Mouse (Mus musculus) brain, adult 2 months (tissue): ENCODE results near the gene Nr2e1.

ENCODE experiments used
- DNase-seq: peaks from one replicate; pipeline ENCODE4 v3.0.0; 2011; ENCODE audit warnings: low read depth, low spot score

The Nr2e1 gene

GRCm38 (mm10) chr10:42587961-42588750, 4.7 kb upstream of the Nr2e1 start:
- no peak for DNase-seq

DNA sequence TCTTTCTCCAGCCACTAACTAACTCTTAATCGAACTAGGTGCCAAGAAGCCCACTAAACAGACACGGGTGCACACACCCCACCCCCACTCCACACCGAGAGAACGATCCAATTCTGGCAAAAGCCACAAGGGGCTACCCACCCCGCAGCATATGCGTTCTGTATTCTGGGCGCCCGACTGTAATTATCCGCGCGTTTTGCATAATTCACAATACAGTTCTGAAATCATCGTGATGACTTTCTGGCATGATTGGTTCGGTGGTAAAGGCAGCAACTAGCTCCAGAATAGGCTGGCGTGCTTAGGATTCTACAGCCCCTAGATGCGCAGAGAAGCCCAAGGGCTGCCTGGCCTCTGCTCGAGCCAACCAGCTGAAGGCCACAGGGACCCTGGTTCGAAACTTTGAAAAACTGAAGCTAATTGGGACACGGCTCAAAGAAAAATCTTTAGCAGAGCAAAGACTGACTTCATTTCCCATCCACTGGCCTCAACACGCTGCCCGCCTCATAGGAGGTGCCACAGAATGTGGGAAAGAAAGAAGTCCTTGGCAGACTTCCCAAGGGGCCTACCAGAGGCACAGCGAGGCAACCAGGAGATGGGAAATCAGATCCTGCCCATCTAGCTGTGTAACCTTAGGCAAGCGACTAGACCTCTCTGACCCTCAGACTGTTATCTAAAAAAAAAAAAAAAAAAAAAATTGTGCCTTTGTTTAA, 2.3 kb upstream of the Nr2e1 start:
- DNase-seq, result no peak

GRCm38 (mm10) chr10:42585156-42585555, 1.7 kb upstream of the Nr2e1 start:
- no peak for DNase-seq

- DNase-seq, result no peak
Measured at GRCm38 (mm10) chr10:42584436-42584983, 1.1 kb upstream of the Nr2e1 start.

DNA sequence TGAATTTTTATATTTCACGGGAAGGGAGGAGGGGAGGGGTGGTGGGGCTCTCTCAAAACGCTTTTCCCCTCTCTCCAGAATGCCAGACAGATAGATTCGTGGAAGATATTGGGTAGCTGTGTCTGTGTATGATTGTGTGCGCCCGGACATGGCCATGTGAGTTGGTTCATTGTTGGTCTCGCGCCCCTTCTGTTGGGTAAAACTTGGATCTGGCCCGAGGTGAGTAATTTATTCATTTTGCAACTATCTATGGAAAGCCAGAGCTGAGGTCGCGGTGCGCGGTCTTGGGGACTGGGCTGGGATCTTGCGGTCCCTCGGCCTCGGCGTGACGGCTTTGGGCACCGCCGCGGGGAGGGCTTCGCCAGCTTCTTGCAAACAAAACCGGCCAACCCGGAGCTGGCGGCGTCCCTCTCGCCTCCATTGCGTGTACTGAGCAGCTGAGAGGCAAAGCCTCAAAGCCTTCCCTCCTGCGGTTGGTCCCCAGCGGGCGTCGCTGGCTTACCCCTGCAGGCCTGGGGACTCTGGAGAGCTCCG, 537 bp upstream of the Nr2e1 start:
- peak; percentile 11 for DNase-seq

GRCm38 (mm10) chr10:42582566-42583110, 794 bp downstream of the Nr2e1 start:
- DNase-seq, result no peak

GRCm38 (mm10) chr10:42581694-42582565, 1.5 kb downstream of the Nr2e1 start:
- peak; percentile 13 for DNase-seq

DNA sequence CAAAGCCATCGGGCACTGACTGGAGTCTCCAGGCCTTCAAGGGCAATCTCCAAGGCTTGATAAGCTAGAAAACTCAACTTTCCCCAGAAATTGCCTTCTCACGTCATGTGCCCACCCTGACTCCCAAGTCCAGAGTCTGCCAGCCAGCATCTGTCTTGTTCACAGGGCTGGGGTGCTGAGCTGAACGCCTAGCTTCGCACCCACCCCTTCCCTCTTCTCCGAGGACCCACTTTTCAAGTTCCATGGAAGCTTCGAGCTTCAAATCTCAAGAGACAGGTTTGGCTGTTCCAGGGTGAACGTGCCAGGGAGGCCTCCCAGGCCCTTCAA, 2.5 kb downstream of the Nr2e1 start:
- DNase-seq, result no peak

GRCm38 (mm10) chr10:42580131-42580950, 3.1 kb downstream of the Nr2e1 start:
- DNase-seq, result no peak

- no peak for DNase-seq
Measured at GRCm38 (mm10) chr10:42579475-42580130, 3.8 kb downstream of the Nr2e1 start.

DNA sequence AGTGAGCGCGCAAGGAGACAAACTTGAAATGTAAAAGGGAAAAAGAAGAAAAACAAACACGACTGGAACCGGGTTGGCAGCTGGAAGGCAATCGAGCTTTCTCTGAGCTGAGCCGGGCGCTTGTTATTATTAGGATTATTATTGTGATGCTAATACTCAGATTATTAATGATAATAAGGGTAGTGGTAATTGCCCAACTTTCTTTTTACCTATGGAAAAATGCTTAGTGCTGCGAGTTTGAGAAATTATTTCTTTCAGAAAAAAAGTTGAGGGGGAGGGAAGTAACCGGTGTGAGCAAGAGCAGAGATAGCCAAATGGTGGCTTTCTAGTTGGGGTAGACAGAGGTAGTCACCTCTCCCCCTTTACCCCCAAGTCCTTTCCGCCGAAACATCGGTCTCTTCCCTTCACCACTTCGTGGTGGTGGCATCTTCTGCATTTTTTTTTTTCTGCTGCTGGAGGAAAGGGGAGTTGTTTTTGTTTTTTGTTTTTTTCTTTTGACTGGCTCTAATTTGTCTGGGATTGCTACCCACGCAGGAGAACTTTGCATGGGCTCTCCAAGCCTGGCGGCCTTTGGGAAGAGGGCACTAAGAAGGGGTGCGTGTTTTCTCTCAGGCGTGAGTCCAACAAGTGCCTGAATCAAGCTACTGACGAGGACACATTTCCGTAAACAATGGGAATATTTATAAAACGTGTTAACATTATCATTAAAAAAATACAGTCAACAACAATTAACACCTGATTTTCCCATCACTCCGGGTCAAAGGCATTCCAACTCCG, 4.5 kb downstream of the Nr2e1 start:
- DNase-seq, result no peak

- no peak for DNase-seq
Measured at GRCm38 (mm10) chr10:42578281-42578675, 5.2 kb downstream of the Nr2e1 start.

DNA sequence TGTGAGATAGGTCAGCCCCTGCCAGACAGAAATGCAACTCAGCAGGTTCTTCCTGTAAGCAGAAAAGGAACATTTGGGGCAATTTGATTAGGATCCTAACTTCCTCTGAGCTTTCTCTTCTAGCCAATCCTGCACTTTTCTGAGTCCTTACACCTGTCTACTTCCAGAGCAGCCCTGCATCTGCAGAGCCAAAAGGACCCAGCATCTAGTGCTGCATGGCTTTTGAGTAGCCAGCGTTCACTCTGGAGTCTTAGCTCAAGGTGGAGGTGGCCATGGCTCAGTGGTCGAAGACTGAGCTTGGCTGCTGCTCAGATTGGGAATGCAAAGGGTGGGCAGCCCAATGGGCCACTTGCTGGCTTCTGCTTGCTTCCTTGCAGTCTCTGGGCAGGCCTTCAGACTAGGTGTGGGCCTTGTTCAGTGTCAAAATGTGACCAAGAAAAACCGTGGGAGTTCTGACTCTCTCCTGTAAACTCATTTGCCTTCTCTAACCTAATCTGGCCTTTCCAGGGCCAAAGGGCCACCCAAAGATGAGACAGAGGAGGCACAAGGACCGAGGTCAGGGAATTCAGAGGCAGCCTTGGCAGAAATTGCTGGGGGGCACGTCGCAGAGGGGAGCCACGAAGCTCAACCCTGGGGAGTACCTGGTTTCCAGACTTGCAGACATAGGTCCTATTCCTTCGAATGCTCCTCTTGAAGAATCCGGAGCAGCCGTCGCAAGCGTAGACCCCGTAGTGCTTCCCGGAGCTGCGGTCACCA, 5.7 kb downstream of the Nr2e1 start:
- DNase-seq, result no peak

DNA sequence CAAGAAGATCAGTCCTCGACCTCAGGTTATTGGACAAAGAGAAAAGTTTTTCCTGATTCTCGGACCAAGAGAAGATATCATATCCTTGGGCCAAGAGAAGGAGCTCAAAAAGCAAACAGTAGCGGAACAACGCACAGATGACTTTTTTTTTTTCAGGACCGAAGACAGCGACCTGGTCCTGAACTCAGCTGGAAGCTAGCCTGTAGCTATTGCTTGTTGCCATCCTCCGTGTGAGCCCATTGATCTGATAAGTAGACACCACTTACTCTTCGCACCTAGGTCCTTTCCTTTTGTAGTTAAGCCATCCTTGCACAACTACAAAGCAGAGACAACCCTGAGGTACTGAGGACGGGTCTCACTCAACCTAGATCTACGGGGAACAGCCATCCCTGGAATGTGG, 8.8 kb downstream of the Nr2e1 start:
- no peak for DNase-seq

DNA sequence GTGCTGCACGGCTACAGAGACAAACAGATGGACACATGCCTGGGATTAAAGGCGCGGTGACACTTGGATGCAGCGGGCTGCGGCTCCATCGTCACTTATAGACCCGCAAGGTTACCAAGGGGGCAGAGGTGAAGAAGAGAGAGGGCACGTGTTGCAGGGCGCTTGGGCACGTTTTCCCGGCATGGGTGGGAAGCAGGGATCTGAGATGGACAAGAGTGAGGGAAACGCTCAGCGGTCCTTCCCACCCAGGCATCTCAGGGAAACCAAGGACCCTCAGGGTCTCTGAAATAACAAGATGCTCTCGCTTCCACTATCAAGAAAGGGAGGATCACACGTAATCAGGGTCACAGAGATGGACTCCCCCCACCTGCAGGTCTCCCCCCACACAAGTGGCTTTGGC, 10.5 kb downstream of the Nr2e1 start:
- DNase-seq, result no peak

GRCm38 (mm10) chr10:42572567-42572966, 10.9 kb downstream of the Nr2e1 start:
- DNase-seq, result no peak

DNA sequence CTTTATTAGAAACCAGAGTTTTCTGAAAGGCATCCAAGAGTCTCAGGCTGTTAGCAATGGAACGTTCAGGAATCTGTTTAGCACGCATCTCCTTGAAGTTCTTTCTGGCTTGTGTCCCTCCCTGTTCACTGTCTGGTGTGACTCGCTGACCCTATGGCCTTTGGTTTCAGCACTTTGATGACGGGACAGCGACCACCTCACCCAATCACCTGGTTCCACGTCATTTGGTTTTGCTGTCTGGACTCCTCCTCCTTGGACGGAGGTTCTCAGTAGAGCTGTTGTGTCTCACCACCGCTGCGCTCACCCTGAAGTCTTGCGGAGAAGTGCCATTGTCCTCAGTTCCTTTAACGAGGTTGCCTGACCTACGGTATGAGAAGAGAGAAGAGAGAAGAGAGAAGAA, 21.2 kb downstream of the Nr2e1 start:
- DNase-seq, result no peak

GRCm38 (mm10) chr10:42559581-42560200, 23.7 kb downstream of the Nr2e1 start:
- no peak for DNase-seq
